Mouse (Mus musculus): Measurements from ENCODE around the gene Fos. TPM values are rescaled to one million over a fixed set of nuclear protein-coding genes. Genes with fewer than 3 reads are reported as not detected.

Gene Fos
- polyA plus RNA-seq (2015; fragmentation: Nextera tagmentation; extraction: Ambion mirVana), result 2.8 and 3.6 TPM in 2 replicates

GRCm38 (mm10) chr12:85473481-85474297 is at the start of gene Fos:
Gene Fos (plus strand): TSS chr12:85473890.

Other genes with a start within 250 kb of the Fos start
- gene Mlh3, start 203.3 kb upstream of the Fos start, polyA plus RNA-seq (2015; fragmentation: Nextera tagmentation; extraction: Ambion mirVana), result 3.1 and 3.9 TPM in 2 replicates
- gene Acyp1, start 185.5 kb upstream of the Fos start, polyA plus RNA-seq (2015; fragmentation: Nextera tagmentation; extraction: Ambion mirVana), result 68.7 and 76.7 TPM in 2 replicates
- 1.9 and 2.2 TPM in 2 replicates for gene Zc2hc1c, start 185.3 kb upstream of the Fos start, polyA plus RNA-seq (2015; fragmentation: Nextera tagmentation; extraction: Ambion mirVana)
- gene Nek9, start 134.5 kb upstream of the Fos start, polyA plus RNA-seq (2015; fragmentation: Nextera tagmentation; extraction: Ambion mirVana), result 8.3 and 10.0 TPM in 2 replicates
- 185 and 187 TPM in 2 replicates for gene Tmed10, start 99.0 kb upstream of the Fos start, polyA plus RNA-seq (2015; fragmentation: Nextera tagmentation; extraction: Ambion mirVana)
- gene Jdp2, start 125.1 kb downstream of the Fos start, polyA plus RNA-seq (2015; fragmentation: Nextera tagmentation; extraction: Ambion mirVana), result 0.82 and 1.2 TPM in 2 replicates
- gene Batf, start 212.8 kb downstream of the Fos start, polyA plus RNA-seq (2015; fragmentation: Nextera tagmentation; extraction: Ambion mirVana), result 8.8 and 10.5 TPM in 2 replicates

Data from spleen, postnatal 0 days (tissue).